Mouse (Mus musculus) intestine, embryonic 15.5 days (tissue): ENCODE data around the gene Bpi. TPM values are rescaled to one million over a fixed set of nuclear protein-coding genes. Genes with fewer than 3 reads are reported as not detected.

Source experiments
- ATAC-seq: fragments of 200-750 bp; cut with Nextera tagmentation; 2 replicates; pipeline ENCODE4 v1.8.0; 2017; ENCODE audit warnings: moderate TSS enrichment, moderate library complexity
- H3K27ac ChIP-seq: fragments of 300-500 bp; sonication (generic); 2 replicates; pipeline ENCODE4 v1.5.1; 2015; ENCODE audit warnings: mild to moderate bottlenecking, inconsistent platforms
- H3K27me3 ChIP-seq: fragments of 300-500 bp; sonication (generic); replicated peaks from 2 replicates; pipeline ENCODE4 v1.6.1; 2015; ENCODE audit warnings: inconsistent platforms
- H3K36me3 ChIP-seq: fragments of 300-500 bp; sonication (generic); 2 replicates; pipeline ENCODE4 v1.6.1; 2015; ENCODE audit warnings: inconsistent platforms
- H3K4me1 ChIP-seq: fragments of 300-500 bp; sonication (generic); replicated peaks from 2 replicates; pipeline ENCODE4 v1.6.1; 2015; ENCODE audit warnings: inconsistent platforms
- H3K4me2 ChIP-seq: fragments of 300-500 bp; sonication (generic); replicated peaks from 2 replicates; pipeline ENCODE4 v1.6.1; 2015; ENCODE audit warnings: mild to moderate bottlenecking, inconsistent platforms
- H3K4me3 ChIP-seq: fragments of 300-500 bp; sonication (generic); replicated peaks from 2 replicates; pipeline ENCODE4 v1.5.1; 2015; ENCODE audit warnings: inconsistent platforms
- H3K9ac ChIP-seq: fragments of 300-500 bp; sonication (generic); 2 replicates; pipeline ENCODE4 v1.6.1; 2015; ENCODE audit warnings: inconsistent platforms
- H3K9me3 ChIP-seq: fragments of 300-500 bp; sonication (generic); 2 replicates; pipeline ENCODE4 v1.6.1; 2016; ENCODE audit warnings: inconsistent platforms
- WGBS: fragments of 180-500 bp; shearing (Covaris S2); methylation state at CpG from one replicate; pipeline ENCODE4 v1.1.7; 2015; 5-methylcytosine and 5-hydroxymethylcytosine counted together
- polyA plus RNA-seq: library from polyadenylated mRNA; unstranded; fragments of >200 nt; fragmentation: Nextera tagmentation; extraction: Ambion mirVana; gene quantifications from 2 replicates; pipeline ENCODE4 v1.2.1, GENCODE M21; 2015

Gene Bpi
- polyA plus RNA-seq, 1 experiment from 2014 or later: not detected

DNA sequence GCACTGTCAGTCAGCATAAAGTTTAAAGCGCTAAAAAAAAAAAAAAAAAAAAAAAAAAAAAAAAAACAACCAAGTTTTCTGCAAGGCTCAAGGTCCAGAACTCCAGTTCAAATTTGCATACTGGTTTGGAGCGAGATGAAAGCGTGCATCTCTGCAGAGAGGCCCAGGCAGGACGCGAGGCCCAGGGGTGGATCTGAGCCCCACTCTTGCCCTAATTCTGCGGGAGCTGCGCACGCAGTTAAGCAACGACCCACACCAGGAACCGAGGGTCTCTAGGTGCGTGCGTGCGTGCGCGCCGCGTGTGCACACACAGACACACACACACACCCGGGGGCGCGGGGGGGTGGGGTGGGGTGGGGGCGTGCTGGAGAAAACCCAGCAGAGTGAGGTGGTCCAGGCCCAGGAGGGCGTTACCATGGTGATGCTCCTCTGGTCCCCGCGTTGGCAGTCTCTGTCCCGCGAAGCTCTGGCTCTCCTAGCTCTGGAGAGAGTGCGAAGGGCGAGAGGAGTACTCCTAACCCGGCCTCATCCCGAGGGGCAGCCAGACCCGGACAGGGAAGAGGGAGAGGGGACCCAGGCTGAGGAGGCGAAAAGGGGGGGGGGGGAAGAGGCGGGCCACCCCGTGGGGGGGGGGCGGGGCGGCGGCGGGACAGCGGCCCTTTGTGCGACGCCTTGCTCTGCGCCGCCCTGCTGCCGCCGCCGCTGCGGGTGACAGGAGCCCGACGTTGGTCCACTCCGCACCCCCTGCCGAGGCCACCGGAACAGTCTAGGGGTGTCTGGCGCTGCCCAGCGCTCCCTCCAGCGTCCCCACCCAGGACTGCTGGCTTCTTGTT lies 29.0 kb upstream of the Bpi start, which contains the start of gene D630003M21Rik:
TSS of gene D630003M21Rik (minus strand) at position 553 of the 833 bp plus-strand sequence.
- no peaks in the 10 kb centered on the region for H3K9me3 ChIP-seq
- peaks cover 20% of the 10 kb centered on the region for H3K4me1 ChIP-seq
- H3K27ac ChIP-seq: no peak within 1 kb of the TSS
- peak within 1 kb of the TSS; percentile 91 for H3K4me2 ChIP-seq
- no peaks in the 10 kb centered on the region for H3K36me3 ChIP-seq
- 1% methylated on average over 44 of the region's 55 CpGs for WGBS
- H3K27me3 ChIP-seq: no peaks in the 10 kb centered on the region
- peak within 1 kb of the TSS; percentile 18 for H3K9ac ChIP-seq
- ATAC-seq: peak; percentile 79
- peak within 1 kb of the TSS; percentile 43 for H3K4me3 ChIP-seq

GRCm38 (mm10) chr2:158229503-158229892 lies 28.4 kb upstream of the Bpi start:
- H3K27ac ChIP-seq: no peak overlapping the region
- H3K9me3 ChIP-seq: no peaks in the 10 kb centered on the region
- no peak for ATAC-seq
- WGBS: 34% methylated on average over 7 of the region's 7 CpGs
- H3K27me3 ChIP-seq: no peaks in the 10 kb centered on the region
- H3K4me3 ChIP-seq: peak overlapping the region; percentile 43
- peak overlapping the region; percentile 18 for H3K9ac ChIP-seq
- no peaks in the 10 kb centered on the region for H3K36me3 ChIP-seq
- H3K4me1 ChIP-seq: peaks cover 20% of the 10 kb centered on the region
- peak overlapping the region; percentile 91 for H3K4me2 ChIP-seq

DNA sequence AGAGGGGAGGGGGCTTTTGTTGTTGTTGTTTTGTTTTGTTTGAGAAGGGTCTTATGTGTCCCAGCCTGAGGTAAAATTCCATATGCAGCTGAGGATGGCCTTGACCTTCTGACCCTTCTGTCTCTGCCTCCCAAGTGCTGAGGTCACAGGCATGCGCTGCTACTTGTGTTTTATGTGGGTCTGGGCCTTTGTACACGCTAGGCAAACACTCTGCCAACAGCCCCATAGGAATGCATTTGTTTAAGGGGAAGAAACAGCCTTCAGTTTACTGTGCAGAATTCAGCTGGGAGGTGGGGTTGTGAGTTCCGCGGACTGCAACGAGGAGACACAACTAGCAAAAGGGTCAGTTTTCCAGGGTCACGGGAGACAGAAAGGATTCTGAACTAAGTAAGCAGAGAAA lies 27.3 kb upstream of the Bpi start:
- no peak overlapping the region for H3K9ac ChIP-seq
- H3K9me3 ChIP-seq: no peaks in the 10 kb centered on the region
- H3K27ac ChIP-seq: no peak overlapping the region
- peaks cover 18% of the 10 kb centered on the region for H3K4me1 ChIP-seq
- no peak overlapping the region for H3K4me2 ChIP-seq
- H3K36me3 ChIP-seq: no peaks in the 10 kb centered on the region
- 46% methylated on average over 6 of the region's 6 CpGs for WGBS
- no peak for ATAC-seq
- H3K4me3 ChIP-seq: no peak overlapping the region
- no peaks in the 10 kb centered on the region for H3K27me3 ChIP-seq

- H3K27ac ChIP-seq: no peak overlapping the region
Measured at GRCm38 (mm10) chr2:158231071-158231470, 26.8 kb upstream of the Bpi start.

GRCm38 (mm10) chr2:158232414-158232813 lies 25.5 kb upstream of the Bpi start:
- WGBS: 64% methylated on average over 3 of the region's 3 CpGs
- Histone ChIP-seq H3K9ac (no peak overlapping the region), H3K4me2 (no peak overlapping the region), H3K4me1 (peaks cover 17% of the 10 kb centered on the region), H3K9me3 (no peaks in the 10 kb centered on the region), H3K4me3 (no peak overlapping the region), H3K27ac (no peak overlapping the region), H3K36me3 (no peaks in the 10 kb centered on the region), H3K27me3 (no peaks in the 10 kb centered on the region)
- no peak for ATAC-seq

More at GRCm38 (mm10) chr2:158231071-158231470, 26.8 kb upstream of the Bpi start:
- WGBS: 41% methylated on average over 5 of the region's 5 CpGs
- Histone ChIP-seq H3K4me2 (no peak overlapping the region), H3K9ac (no peak overlapping the region), H3K36me3 (no peaks in the 10 kb centered on the region), H3K27me3 (no peaks in the 10 kb centered on the region), H3K9me3 (no peaks in the 10 kb centered on the region), H3K4me1 (peaks cover 17% of the 10 kb centered on the region), H3K4me3 (no peak overlapping the region)
- no peak for ATAC-seq

- H3K4me1 ChIP-seq: peaks cover 16% of the 10 kb centered on the region
- no peaks in the 10 kb centered on the region for H3K9me3 ChIP-seq
- no peak overlapping the region for H3K9ac ChIP-seq
- 49% methylated on average over 3 of the region's 3 CpGs for WGBS
- no peak overlapping the region for H3K4me3 ChIP-seq
- ATAC-seq: no peak
- H3K27ac ChIP-seq: no peak overlapping the region
- H3K4me2 ChIP-seq: no peak overlapping the region
- no peaks in the 10 kb centered on the region for H3K27me3 ChIP-seq
- no peaks in the 10 kb centered on the region for H3K36me3 ChIP-seq
Measured at GRCm38 (mm10) chr2:158233106-158233505, 24.8 kb upstream of the Bpi start.

- Histone ChIP-seq H3K4me1 (no peaks in the 10 kb centered on the region), H3K4me3 (no peak overlapping the region), H3K4me2 (no peak overlapping the region), H3K27ac (no peak overlapping the region), H3K36me3 (no peaks in the 10 kb centered on the region), H3K27me3 (no peaks in the 10 kb centered on the region), H3K9me3 (no peaks in the 10 kb centered on the region), H3K9ac (no peak overlapping the region)
- no peak for ATAC-seq
Measured at GRCm38 (mm10) chr2:158236698-158237097, 21.2 kb upstream of the Bpi start.

DNA sequence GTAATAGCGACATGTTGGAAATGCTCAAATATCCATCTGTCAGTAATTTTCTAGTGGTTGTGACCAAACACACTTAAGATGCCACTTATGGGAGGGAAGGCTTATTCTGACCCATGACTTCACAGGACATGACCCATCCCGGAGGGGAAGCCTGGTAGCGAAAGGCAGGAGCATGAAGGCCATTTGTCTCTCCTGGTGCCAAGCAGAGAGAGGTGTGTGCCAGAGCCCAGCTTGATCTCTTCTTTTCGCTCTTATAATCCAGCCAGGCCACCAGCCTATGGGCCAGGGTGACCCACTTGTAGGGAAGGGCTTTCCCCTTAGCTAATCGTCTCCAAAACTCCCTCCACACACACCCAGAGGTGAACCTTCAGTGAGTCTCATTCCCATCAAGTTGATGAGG lies 19.8 kb upstream of the Bpi start:
- H3K27me3 ChIP-seq: no peaks in the 10 kb centered on the region
- H3K4me2 ChIP-seq: no peak overlapping the region
- H3K4me3 ChIP-seq: no peak overlapping the region
- H3K27ac ChIP-seq: no peak overlapping the region
- H3K4me1 ChIP-seq: no peaks in the 10 kb centered on the region
- no peak overlapping the region for H3K9ac ChIP-seq
- ATAC-seq: no peak
- WGBS: 85% methylated on average over 5 of the region's 5 CpGs
- no peaks in the 10 kb centered on the region for H3K36me3 ChIP-seq
- no peaks in the 10 kb centered on the region for H3K9me3 ChIP-seq

DNA sequence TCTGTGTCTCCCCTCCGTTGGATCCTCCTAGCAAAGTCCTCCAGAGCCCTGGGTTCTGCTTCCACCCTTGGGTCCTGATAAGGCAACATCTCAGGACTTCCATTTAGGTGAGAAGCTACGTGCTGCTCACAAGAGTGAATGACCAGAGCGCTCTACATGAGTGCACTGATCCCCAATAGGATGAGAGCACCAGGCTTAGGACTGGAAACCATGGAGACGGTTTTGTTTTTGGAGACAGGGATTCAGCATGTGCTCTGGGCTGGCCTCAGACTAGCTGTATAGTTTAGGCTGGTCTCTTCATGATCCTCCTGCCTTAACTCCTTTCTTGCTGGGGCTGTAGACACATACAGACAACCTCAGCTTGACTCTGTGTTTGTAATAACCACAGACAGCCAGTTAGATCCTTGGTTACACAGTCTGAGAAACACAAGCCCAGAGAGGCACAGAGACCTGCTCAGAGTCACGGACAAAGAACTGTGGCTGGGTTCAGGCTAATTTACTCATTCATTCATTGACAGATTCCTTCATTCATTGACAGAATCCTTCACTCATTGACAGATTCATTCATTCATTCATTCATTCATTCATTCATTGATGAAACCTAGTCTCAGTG lies 16.7 kb upstream of the Bpi start:
- Histone ChIP-seq H3K9ac (no peak overlapping the region), H3K4me2 (no peak overlapping the region), H3K9me3 (no peaks in the 10 kb centered on the region), H3K36me3 (no peaks in the 10 kb centered on the region), H3K27ac (no peak overlapping the region), H3K4me1 (0 out of 2 replicates have a peak, but pooled peaks cover 4% of the 10 kb centered on the region), H3K27me3 (no peaks in the 10 kb centered on the region), H3K4me3 (no peak overlapping the region)
- ATAC-seq: no peak
- 69% methylated on average over 5 of the region's 5 CpGs for WGBS

DNA sequence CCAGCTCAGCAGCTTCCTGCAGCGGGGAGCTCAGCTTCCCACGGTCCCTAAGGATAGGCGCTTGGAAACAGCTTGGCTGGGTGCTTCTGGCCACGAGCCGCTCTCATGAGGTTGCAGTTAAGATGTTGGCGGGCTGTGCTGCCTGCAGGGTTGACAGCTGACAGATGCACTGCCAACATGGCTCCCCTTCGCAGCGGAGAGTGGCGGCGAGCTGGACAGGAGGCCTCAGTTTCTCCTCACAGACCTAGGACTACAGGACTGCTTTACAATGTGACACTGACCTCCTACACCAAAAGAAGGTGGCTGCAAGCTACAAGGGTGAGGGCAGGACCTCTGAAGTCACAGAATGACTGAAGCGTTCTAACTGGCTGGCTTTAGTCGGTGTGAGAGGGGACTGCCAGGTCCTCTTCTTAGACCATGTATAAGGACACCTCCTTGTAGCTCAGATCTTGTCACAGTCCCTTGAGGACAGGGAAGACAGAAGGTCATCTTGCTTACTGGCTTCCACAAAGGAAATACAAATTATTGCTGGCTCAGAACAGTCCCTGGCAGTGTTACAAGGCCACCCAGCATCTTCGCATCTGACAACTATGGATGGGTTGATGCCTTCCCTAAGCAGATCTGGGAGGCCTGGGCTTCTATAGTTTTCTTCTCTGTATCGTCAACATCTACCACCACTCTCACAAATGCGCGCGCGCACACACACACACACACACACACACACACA lies 15.6 kb upstream of the Bpi start:
- 86% methylated on average over 18 of the region's 18 CpGs for WGBS
- 0 out of 2 replicates have a peak, but pooled peaks cover 4% of the 10 kb centered on the region for H3K4me1 ChIP-seq
- no peaks in the 10 kb centered on the region for H3K27me3 ChIP-seq
- H3K9me3 ChIP-seq: no peaks in the 10 kb centered on the region
- no peaks in the 10 kb centered on the region for H3K36me3 ChIP-seq
- ATAC-seq: no peak
- H3K9ac ChIP-seq: no peak overlapping the region
- H3K27ac ChIP-seq: no peak overlapping the region
- H3K4me2 ChIP-seq: no peak overlapping the region
- H3K4me3 ChIP-seq: no peak overlapping the region

GRCm38 (mm10) chr2:158243129-158243870 lies 14.6 kb upstream of the Bpi start:
- H3K9me3 ChIP-seq: no peaks in the 10 kb centered on the region
- H3K27me3 ChIP-seq: no peaks in the 10 kb centered on the region
- H3K9ac ChIP-seq: no peak overlapping the region
- no peak overlapping the region for H3K4me2 ChIP-seq
- H3K27ac ChIP-seq: no peak overlapping the region
- 0 out of 2 replicates have a peak, but pooled peaks cover 9% of the 10 kb centered on the region for H3K4me1 ChIP-seq
- ATAC-seq: 0 out of 2 replicates have a peak, but pooled peaks have one; percentile 23
- no peak overlapping the region for H3K4me3 ChIP-seq
- WGBS: 72% methylated on average over 18 of the region's 18 CpGs
- no peaks in the 10 kb centered on the region for H3K36me3 ChIP-seq
